Mouse (Mus musculus) adrenal gland, postnatal 4 days (tissue): ENCODE data around the gene Tmem240. TPM values are rescaled to one million over a fixed set of nuclear protein-coding genes. Genes with fewer than 3 reads are reported as not detected.
"Not testable (repeated sequence)": the region's sequence is repeated elsewhere in the genome, so short reads cannot be mapped to it uniquely, and the experiment has no call there.

Experiments
- DNase-seq, 2 experiments: peaks; one replicate each; pipeline ENCODE4 v3.0.0; 2021 to 2022; ENCODE audit warnings: low spot score in 2 of 2, mixed read lengths in 2 of 2
- total RNA-seq, 2 experiments: library from RNA; stranded (reverse); gene quantifications; 2 replicates each; pipeline ENCODE4 v1.2.3; 2021

Gene Tmem240
- total RNA-seq, 2 experiments from 2014 or later: 1.5 to 2.2 TPM

GRCm38 (mm10) chr4:155769880-155770512, 35.4 kb downstream of the Tmem240 start:
- DNase-seq: peak; percentile 83

GRCm38 (mm10) chr4:155770626-155771025, 36.0 kb downstream of the Tmem240 start:
- no peak for DNase-seq

GRCm38 (mm10) chr4:155771706-155772105, 37.1 kb downstream of the Tmem240 start:
- no peak for DNase-seq

- DNase-seq: no peak
These were observed 38.2 kb downstream of the Tmem240 start for GRCm38 (mm10) chr4:155772786-155773185.

GRCm38 (mm10) chr4:155773335-155774078, 38.9 kb downstream of the Tmem240 start:
- DNase-seq: no peak

- peak; percentile 60 to 70 for DNase-seq
These were observed 39.7 kb downstream of the Tmem240 start, which contains the start of gene Vwa1 for GRCm38 (mm10) chr4:155774280-155774754. Gene Vwa1, minus strand, starts transcription at chr4:155774698.

GRCm38 (mm10) chr4:155774971-155775740, 40.6 kb downstream of the Tmem240 start:
- DNase-seq: no peak

GRCm38 (mm10) chr4:155775855-155776254, 41.3 kb downstream of the Tmem240 start:
- DNase-seq: no peak

GRCm38 (mm10) chr4:155776704-155777335, 42.2 kb downstream of the Tmem240 start:
- no peak for DNase-seq

GRCm38 (mm10) chr4:155777816-155778215, 43.2 kb downstream of the Tmem240 start:
- DNase-seq: no peak

- no peak for DNase-seq
These were observed 44.9 kb downstream of the Tmem240 start for GRCm38 (mm10) chr4:155779498-155779897.

- no peak for DNase-seq
These were observed 46.3 kb downstream of the Tmem240 start for GRCm38 (mm10) chr4:155780895-155781294.

GRCm38 (mm10) chr4:155783486-155784080, 49.0 kb downstream of the Tmem240 start:
- no peak for DNase-seq

- DNase-seq: peak; percentile 46 to 51
These were observed 49.6 kb downstream of the Tmem240 start for GRCm38 (mm10) chr4:155784081-155784701.

- no peak for DNase-seq
These were observed 50.6 kb downstream of the Tmem240 start for GRCm38 (mm10) chr4:155785246-155785645.

- DNase-seq: no peak
These were observed 51.2 kb downstream of the Tmem240 start, which contains the start of gene Tmem88b for GRCm38 (mm10) chr4:155785819-155786218. Gene Tmem88b, minus strand, starts transcription at chr4:155785874.

GRCm38 (mm10) chr4:155788300-155788699, 53.7 kb downstream of the Tmem240 start:
- no peak for DNase-seq

GRCm38 (mm10) chr4:155788833-155789232, 54.2 kb downstream of the Tmem240 start:
- not testable (repeated sequence) for DNase-seq

- no peak for DNase-seq
These were observed 55.5 kb downstream of the Tmem240 start, which contains the start of gene Ankrd65 for GRCm38 (mm10) chr4:155790021-155790489. Gene Ankrd65, plus strand, starts transcription at chr4:155790439.
